In genomic region chr4:126202303-126203181, GRCm38 (mm10) we compare ENCODE assay signal across 8 mouse cellular contexts. TPM values are rescaled to one million over a fixed set of nuclear protein-coding genes. Genes with fewer than 3 reads are reported as not detected.
DNase-seq lines count a peak whose midpoint lies in the region; ATAC-seq and TF ChIP-seq lines count a peak whose summit lies in the region.

TSS of gene Thrap3 (minus strand) at chr4:126202760.

- peaks cover 32% of the 10 kb centered on the region for H3K36me3 ChIP-seq in hindbrain, embryonic 10.5 days
- H3K36me3 ChIP-seq in lung, postnatal 0 days (ENCODE audit: insufficient read depth, low read length): no peaks in the 10 kb centered on the region

- peak; percentile 87 for TF ChIP-seq EP300 in lung, postnatal 0 days (IDR thresholded peaks at IDR 0.05)

- peak within 1 kb of the TSS; percentile 80 for H3K4me3 ChIP-seq in hindbrain, embryonic 10.5 days
- peak within 1 kb of the TSS; percentile 80 for H3K4me3 ChIP-seq in lung, postnatal 0 days (ENCODE audit: low read depth, low read length)

- peak; percentile 97 for DNase-seq in MN1 (ENCODE audit: low spot score)
- peak; percentile 99 for DNase-seq in cerebellum, adult 9-10 months
- peak; percentile 99 for DNase-seq in hindbrain, embryonic 10.5 days (ENCODE audit: low spot score)
- DNase-seq in layer of hippocampus, adult 9-11 months: peak; percentile 99
- DNase-seq in lung, postnatal 0 days (ENCODE audit: low spot score): peak; percentile 100
- DNase-seq in ovary, postnatal 14 days (ENCODE audit: low spot score): peak; percentile 96
- DNase-seq in thymus, postnatal 14 days: peak; percentile 97

- H3K27me3 ChIP-seq in hindbrain, embryonic 10.5 days (ENCODE audit: insufficient read depth, poor library complexity, severe bottlenecking): no peaks in the 10 kb centered on the region
- H3K27me3 ChIP-seq in lung, postnatal 0 days (replicated peaks; ENCODE audit: insufficient read depth, low read length): no peaks in the 10 kb centered on the region

- H3K27ac ChIP-seq in hindbrain, embryonic 10.5 days: peak within 1 kb of the TSS; percentile 97
- peak within 1 kb of the TSS; percentile 99 for H3K27ac ChIP-seq in lung, postnatal 0 days (ENCODE audit: low read length)

- no peaks in the 10 kb centered on the region for H3K9me3 ChIP-seq in hindbrain, embryonic 10.5 days
- H3K9me3 ChIP-seq in lung, postnatal 0 days (ENCODE audit: low read length): no peaks in the 10 kb centered on the region

- H3K9ac ChIP-seq in lung, postnatal 0 days (replicated peaks; ENCODE audit: low read depth): peak within 1 kb of the TSS; percentile 87

- peaks cover 30% of the 10 kb centered on the region for H3K4me1 ChIP-seq in hindbrain, embryonic 10.5 days (replicated peaks)
- peaks cover 18% of the 10 kb centered on the region for H3K4me1 ChIP-seq in lung, postnatal 0 days (ENCODE audit: insufficient read depth, low read depth, low read length)

- H3K4me2 ChIP-seq in lung, postnatal 0 days (replicated peaks; ENCODE audit: low read depth, low read length): peak within 1 kb of the TSS; percentile 65

- no peak for TF ChIP-seq CTCF in lung, postnatal 0 days (IDR thresholded peaks at IDR 0.05)

- under 1% methylated on average over 75 of the region's 75 CpGs for WGBS in hindbrain, embryonic 10.5 days
- under 1% methylated on average over 45 of the region's 75 CpGs for WGBS in lung, postnatal 0 days

- peak; percentile 98 for ATAC-seq in frontal cortex, adult (ENCODE audit: low TSS enrichment)
- peak; percentile 98 for ATAC-seq in lung, postnatal 0 days

RNA-seq across cellular contexts. Expression of gene Thrap3, which starts in this region (rescaled TPM):
- 230 and 252 TPM in 2 replicates for polyA plus RNA-seq in hindbrain, embryonic 10.5 days (2016; fragmentation: Nextera tagmentation; extraction: Ambion mirVana)
- polyA plus RNA-seq in lung, postnatal 0 days (2015; fragmentation: Nextera tagmentation; extraction: Ambion mirVana): 98.6 and 112 TPM in 2 replicates

Comparison
In these comparisons a context has a peak if more than half of its experiments do, and no peak if none do; other contexts are left out.
1. Peak in every context shown above with its lines: DNase-seq, ATAC-seq, H3K4me3 ChIP-seq and H3K27ac ChIP-seq.